Mouse (Mus musculus) heart, postnatal 0 days (tissue): Measurements from ENCODE around the gene Serpine3.

Source experiments
- CTCF ChIP-seq: IDR thresholded peaks from 2 replicates; pipeline ENCODE4 v1.5.1; 2016; ENCODE audit warnings: antibody characterized with exemption, control low read depth, low read depth
- EP300 ChIP-seq: IDR thresholded peaks from 2 replicates; pipeline ENCODE4 v1.6.1; 2016; ENCODE audit warnings: antibody characterized with exemption, low read depth

DNA sequence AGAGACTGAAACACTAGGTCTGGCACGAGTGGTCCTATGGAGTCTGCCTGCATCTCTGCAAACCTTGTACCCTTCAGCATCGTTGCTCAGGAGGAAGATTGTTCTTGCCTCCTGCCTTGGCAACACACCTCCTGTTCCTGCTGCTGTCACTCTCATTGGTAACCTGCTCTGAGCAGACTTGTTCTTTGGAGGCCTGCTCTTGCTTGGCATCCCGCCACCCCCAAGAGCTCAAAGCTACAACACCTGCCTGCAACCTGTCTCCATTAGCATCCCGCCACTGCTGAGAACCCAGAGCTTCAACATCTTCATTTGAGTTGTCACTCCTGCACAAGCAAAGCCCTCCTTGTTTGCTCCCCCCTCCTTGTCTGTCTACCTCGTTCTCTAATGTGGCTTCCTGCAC is 35.5 kb upstream of the Serpine3 start:
- no peak for TF ChIP-seq CTCF
- TF ChIP-seq EP300, result no peak
